Mouse (Mus musculus) left cerebral cortex, postnatal 25 days (tissue): ENCODE results near the gene Slc26a11. TPM values are rescaled to one million over a fixed set of nuclear protein-coding genes. Genes with fewer than 3 reads are reported as not detected.

ENCODE experiments used
- DNase-seq, 2 experiments: peaks; one replicate each; pipeline ENCODE4 v3.0.0; 2022; ENCODE audit warnings: low spot score in 2 of 2, mixed read lengths in 1 of 2
- intact Hi-C: fragments of 180-260 bp; cut with DNase I; formaldehyde crosslinking; loops from one replicate; pipeline ENCODE4 v1.15.1; 2025
- total RNA-seq, 2 experiments: library from RNA; stranded (reverse); gene quantifications; 2 replicates each; pipeline ENCODE4 v1.2.3; 2021

The Slc26a11 gene
- 1 to 10 TPM; 4.5 TPM for total RNA-seq

DNA sequence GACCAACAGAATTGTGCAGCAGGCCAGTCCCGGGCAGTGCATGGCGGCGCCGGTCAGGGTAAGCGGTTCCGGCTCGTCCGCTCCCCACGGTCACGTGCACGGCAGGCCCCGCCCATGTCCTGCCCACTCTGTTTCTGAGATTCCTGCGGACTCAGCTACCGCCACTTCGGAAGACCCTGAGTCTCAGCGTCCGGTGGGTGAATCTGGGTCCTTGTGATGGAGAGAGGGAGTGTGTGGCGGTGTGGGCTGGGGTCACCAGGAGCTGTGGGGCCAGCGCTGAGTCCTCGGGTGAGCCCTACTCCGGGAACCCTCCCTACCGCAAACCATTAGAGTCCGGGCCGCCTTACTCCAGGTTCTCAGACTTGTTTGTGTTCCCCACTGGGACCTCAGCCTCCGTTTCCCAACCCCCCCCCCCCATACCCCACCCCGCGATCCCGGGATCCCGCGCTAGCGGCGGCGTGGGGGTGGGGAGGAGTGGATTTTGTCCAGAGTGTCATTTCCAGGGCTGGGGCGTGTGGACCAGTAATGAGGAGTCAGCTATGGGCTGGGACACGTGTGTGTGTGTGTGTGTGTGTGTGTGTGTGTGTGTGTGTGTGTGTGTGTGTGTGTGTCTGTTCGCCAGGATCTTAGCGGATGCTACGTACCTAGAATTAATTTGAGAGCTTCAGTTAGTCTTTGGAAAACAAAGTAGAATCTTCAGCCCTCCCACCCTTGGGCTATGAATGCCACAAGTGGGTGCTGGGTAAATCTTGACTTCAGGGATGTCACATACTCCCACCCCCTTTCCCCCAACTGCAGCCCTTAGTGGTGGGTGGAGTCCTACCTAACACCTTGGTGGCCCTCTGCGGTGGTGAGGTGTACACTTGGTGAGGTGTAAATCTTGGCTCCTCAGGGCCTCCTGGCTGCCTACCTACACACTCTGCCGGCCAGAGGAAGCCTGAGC lies at the start of gene Slc26a11, which contains the start of gene Sgsh:
TSS of gene Slc26a11 (plus strand) at position 115 of the 943 bp plus-strand sequence.
TSS of gene Sgsh (minus strand) at position 94 of the 943 bp plus-strand sequence.
- peak; percentile 75 to 81 for DNase-seq
- intact Hi-C loops, result no loop called here

DNA sequence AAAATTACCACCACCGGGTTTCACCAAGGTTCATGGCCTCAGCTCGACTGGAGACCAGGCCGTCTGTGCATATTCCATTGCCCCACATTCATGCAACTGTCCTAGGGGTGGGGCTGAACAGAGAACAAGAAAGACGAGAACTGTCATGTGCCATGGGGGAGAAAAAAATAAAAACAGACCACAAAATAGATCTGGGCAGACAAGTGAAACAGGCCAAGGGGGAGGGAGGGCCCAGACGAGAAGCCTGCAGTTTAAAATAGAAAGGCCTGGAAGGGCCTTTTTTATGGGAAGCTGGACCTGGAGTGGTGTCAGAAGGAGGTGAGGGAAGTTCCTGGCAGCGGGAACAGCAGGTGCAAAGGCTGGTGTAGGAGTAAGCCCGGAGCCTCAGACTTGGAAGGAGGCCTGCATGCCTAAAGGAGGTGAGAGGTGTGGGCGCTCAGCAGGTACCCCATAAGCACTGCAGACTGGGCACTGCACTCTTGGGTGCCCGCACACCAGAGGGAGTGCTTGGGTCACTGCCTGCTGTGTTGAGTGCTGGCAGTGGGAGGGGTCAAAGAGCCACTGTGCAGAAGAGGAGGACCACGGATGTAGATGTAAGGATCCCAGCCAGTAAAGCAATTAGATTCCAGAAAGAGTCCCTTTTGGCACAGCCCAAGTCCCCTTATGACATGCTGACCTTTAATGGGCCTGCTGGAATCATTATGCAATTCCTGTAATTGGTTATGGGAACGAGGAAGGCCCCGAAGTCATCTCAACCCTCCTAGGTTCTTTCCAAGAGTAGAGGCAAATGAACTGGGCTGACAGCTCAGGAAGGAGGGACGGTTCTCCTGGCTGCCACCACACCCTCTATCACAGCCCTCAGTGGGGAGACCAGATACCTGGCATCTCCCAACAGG lies 48.3 kb upstream of the Slc26a11 start:
- intact Hi-C loops, result loop anchor here (5.0 to 10.0 kb wide), 3 partner anchors 55 to 598 kb away; no protein-coding TSS in a partner anchor
- DNase-seq, result no peak

DNA sequence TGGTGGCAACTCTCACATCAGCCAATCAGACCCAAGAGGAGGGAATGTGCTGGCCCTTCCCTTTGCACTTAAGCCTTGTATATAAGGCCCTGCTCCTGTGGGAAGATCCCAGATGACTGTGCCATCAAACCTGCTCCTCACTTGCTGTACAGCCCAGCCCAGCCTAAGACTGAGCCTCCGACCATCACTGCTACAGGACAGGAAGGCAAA lies 47.8 kb upstream of the Slc26a11 start, which contains the start of gene Card14:
TSS of gene Card14 (plus strand) at position 111 of the 210 bp plus-strand sequence.
- intact Hi-C loops, result loop anchor here (5.0 to 10.0 kb wide), 3 partner anchors 55 to 597 kb away; no protein-coding TSS in a partner anchor
- no peak for DNase-seq

DNA sequence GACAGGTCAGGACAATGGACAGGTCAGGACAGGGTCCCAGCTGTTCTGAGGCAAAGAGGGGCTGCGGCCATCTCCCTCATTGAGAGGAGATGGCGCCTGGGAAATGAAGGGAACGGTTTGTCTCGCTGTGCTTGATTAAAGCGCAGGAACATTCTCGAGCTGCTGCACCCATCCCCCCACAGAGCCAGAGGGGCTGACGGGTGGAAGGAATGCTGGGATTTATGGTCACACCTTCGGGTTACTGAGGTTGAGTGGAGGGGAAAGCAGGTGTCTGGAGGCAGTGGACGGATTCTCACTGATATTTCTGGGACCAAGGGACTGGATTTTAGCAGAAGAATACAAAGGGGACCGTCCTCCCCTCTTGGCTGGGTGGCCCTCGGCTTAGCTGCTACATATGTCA lies 47.4 kb upstream of the Slc26a11 start:
- intact Hi-C loops, result loop anchor here (5.0 to 10.0 kb wide), 3 partner anchors 54 to 597 kb away; no protein-coding TSS in a partner anchor
- DNase-seq, result no peak

DNA sequence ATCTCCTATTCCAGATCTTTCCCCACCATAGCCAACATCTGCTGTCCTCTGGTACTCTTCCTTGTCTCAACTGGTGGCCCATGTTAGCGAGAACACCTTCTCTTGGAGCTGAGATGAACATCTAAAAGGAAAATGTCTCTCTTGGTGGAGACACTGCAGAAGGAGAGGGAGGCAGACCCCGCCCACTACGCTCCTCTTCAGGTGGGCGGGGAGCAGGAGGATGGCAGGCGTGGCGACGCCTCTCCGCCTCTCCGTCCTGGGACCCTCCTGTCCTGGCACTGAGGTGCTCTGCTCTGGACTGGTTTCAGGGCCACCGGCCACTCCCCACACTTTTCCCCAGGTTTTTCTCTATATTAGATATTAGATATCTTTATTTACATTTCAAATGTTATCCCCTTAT lies 44.7 kb upstream of the Slc26a11 start:
- intact Hi-C loops, result no loop called here
- no peak for DNase-seq

DNA sequence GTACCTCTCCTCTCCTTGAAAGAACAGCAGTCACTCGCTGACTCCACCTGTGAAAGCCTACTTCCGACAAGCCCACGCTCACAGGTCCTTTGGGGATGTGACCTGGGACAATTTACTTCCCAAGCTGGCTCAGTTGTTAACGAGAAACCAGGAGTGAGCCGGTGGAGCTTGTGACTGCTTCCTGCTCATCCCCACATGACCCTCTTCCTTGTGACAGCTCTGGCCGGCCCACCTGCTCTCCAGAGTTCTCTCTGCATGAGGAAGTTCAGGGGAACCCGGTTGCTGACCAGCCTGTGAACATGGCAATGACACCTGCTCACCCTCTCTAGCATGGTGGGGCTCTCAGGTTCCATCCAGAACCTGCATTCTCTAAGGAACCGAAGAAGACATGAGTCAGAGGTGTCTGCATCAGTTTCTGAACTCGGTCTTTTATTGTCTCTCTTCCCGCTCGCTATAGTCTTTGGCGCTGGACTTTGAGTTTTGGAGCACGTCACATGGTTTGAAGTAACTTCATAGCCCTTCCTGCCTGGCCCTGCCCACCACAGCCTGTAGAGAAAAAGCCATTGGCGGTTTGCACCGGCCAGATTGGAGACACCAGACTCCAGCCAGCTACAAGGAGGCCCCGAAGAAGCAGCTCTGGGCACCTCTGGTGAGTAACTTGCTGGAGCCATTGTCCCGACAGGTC lies 41.0 kb upstream of the Slc26a11 start:
- intact Hi-C loops, result no loop called here
- DNase-seq, result no peak

DNA sequence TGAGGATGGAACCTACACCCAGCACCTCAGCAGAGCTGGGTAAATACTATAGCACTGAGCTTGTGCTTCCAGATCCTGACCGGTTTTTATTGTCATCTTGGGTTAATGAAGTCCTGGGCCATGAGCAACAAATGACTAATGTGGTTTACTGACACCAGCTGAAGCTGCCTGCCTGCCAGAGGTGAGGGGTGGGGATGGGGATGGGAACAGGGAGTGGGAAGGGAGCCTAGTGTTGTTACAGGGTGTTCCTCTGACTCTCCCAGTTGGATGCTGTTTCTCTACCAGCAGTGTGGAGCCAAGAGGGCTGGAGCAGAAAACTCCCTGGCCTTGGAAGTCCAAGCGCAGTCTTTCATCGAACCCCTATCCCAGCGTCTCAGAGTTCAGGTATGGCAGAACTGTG lies 38.6 kb upstream of the Slc26a11 start:
- intact Hi-C loops, result no loop called here
- no peak for DNase-seq

DNA sequence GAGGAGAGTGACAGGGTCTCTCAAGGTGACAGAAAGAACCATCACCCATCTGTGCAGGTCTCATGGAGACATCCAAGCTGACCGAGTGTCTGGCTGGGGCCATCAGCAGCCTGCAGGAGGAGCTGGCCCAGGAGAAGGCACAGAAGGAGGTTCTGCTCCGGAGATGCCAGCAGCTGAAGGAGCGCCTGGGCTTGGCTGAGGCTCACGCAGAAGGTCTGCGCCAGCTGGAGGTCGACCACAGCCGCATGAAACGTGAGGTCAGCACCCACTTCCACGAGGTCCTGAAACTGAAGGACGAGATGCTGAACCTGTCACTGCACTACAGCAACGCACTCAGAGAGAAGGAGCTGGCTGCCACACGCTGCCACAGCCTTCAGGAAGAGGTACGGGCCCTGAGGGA lies 32.8 kb upstream of the Slc26a11 start:
- no peak for DNase-seq
- intact Hi-C loops, result no loop called here

DNA sequence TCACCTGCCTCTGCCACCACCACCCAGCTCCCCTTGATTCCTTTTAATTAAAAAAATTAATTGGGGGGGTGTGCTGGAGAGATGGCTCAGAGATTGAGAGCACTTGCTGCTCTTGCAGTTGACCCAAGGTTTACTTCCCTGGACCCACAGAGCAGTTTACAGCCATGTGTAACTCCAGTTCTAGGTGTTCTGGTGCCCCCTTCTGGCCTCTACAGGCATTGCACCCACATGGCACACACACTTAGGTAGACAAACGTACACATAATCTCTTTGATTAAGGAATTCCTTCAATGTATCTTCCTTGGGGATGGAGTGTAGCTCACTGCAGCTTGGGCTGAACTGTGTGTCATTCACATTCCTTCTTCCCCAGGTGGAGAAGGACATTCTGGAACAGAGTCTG lies 30.3 kb upstream of the Slc26a11 start:
- DNase-seq, result no peak
- intact Hi-C loops, result no loop called here

DNA sequence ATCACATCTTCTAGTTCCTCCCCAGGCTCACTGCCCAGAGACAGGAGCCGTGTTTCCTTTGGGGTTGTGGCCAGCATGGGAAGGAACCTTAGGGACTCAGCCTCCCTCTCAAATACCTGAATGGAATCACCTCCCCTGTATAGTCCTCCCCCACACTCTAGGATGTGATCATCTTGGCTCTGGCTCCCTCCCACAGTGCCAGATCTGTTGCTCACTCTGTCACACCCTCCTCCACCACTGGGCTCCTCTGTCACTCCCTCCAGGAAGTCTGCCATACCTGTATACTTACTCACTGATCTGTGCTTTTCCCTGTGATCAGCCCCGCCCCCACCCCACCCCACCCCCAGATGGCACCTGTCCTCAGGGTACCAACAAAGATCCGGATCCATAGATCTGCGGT lies 24.8 kb upstream of the Slc26a11 start:
- intact Hi-C loops, result no loop called here

DNA sequence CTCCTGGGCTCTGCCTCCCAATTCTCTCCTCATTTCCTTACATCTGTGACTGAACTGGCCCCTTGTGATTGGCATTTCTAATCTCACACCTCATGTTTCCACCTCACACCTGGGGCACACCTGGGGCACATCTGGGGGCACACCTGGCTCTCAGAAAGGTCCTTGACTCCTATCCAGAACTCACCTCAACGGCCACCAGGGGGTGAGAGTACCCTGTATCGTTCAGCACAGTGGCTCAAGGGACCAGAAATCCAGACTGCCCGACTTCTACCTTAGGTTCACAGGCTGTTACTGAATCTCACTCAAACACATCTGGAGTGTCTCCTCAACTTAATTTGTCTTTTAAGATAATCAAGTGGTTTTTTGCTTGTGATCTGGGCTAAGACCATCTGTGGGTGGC lies 23.4 kb upstream of the Slc26a11 start:
- intact Hi-C loops, result no loop called here
- DNase-seq, result no peak

More for the DNA sequence above, 24.8 kb upstream of the Slc26a11 start:
- peak in 1 of 2 experiments; percentile 60 for DNase-seq

DNA sequence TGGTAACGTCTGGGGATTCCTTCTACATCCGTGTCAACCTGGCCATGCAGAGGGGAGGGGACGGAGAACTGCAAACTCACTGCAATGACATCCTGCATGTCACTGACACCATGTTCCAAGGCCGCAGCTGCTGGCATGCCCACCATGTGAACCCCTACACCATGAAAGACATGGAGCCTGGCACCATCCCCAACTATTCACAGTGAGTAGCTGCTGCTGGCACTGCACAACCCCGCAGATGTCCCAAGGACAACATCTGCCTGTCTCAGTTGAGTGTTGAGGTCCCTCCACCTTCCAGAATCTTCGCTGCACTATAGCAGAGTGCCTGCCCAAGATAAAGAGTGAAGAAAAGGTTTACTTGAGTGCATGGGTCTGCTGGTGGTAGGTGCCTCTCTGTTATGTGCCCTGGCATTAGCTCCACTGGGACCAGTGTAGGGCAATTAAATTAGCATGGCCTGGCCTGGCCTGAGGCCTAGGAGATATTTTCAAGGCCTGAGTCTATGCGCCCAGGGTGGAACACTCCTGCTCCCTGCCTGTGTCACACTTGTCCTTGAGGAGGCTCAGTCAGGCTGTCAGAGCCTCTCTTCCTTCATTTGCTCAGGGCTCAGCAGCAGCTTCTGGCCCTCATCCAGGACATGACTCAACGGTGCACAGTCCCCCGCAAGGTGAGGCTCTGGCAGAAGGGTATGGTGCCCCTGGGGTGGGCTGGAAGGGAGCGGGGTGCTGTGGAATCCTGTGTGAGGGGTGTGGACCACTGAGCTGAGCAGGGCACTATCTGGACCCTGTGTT lies 16.9 kb upstream of the Slc26a11 start:
- no peak for DNase-seq
- intact Hi-C loops, result loop anchor here (1.0 to 5.0 kb wide), 2 partner anchors 25 to 79 kb away; no protein-coding TSS in a partner anchor

DNA sequence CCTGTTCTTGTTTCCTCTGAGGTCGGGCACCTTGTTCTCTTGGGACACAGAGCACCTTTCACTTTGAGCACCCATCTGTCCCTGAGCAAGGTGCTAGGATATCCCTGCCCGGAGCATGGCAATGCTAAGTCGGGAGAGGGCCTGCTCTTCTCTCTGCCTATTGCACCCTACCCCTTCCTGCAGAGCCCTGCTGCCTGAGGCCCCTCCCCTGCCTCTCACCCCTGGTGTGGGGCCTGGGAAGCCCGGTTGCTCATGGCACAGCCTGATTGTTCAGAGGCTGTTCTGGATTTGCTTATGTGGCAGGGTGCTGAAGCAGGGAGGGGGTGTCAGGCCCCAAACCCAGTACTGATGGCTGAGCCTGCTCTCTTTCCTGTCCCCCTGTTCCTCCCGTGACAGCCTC lies 16.2 kb upstream of the Slc26a11 start:
- intact Hi-C loops, result loop anchor here (1.0 to 5.0 kb wide), 2 partner anchors 24 to 78 kb away; no protein-coding TSS in a partner anchor
- DNase-seq, result no peak

DNA sequence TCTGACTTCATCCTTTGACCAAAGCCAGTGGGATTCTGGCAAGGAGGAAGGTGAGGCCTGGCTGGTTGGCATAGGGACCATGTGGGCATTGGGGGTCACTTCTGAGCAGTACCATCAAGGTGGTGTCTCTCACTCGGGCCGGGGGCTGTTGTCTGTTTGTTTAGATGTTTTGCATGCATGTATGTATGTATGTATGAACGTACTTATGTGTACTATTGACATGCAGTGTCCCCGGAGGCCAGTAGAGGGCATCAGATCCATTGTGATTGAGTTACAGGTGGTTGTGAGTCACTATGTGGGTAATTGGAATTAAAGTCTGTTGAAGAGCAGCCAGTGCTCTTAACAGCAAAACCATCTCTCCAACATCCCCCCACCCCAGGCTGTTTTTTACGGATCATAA lies 15.7 kb upstream of the Slc26a11 start:
- peak; percentile 67 to 78 for DNase-seq
- intact Hi-C loops, result loop anchor here (1.0 to 5.0 kb wide), 2 partner anchors 24 to 78 kb away; no protein-coding TSS in a partner anchor

DNA sequence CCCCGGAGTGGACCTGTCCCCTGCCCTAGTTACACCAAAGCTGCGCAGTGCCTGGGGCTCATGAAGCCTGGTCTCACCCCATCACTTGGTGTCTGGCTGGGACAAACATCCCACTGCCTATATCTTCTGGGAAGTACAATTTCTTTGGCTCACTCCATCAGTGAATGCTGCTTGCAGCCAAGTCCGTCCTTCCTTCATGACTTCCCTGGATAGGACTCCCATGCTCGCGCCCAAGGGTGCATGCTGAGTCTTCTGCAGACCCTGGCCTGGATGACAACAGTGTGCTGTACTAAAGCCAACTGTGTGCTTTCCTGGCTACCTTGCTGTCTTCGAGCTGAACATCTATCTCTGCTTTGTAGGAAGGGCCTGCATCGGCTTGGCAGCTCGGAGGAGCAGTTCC lies 11.2 kb upstream of the Slc26a11 start:
- intact Hi-C loops, result no loop called here
- DNase-seq, result no peak

DNA sequence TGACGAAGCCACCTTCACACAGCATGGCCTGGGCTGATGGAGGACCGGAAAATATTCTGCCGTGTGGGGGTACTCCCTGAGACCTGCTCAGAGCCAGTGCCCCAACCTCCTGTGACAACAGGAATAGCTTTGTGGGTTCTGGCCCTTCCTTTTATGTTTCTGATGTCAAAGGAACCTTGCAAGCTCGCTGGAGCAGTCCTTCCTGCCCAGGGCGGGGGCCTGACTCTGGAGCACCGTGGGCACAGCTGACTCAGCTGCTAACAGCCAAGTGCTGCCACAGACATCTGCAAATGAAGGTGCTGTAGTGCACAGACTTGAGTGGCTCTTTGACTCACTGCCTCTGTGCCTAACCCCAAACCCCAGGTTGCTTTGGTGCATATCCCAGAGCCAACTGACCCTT lies 10.5 kb upstream of the Slc26a11 start:
- intact Hi-C loops, result no loop called here

DNA sequence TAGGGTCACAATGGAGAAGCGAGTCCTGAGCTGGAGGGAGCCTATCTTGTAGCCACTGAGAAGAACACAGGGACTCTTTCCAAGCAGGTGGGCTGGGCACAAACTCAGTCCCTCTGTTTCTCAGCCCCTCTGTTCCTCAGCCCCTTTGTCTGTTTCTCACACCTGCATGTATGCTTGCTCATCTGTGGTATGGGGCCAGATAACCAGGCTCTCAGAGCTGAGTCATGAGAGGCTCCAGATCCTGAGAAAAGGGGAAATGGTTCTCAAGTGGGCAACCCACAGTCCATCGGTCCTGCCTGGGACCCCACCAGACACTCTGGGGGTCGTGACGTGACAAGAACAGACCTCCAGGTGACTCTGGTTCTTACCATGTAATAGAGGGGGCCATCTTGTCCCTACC lies 8.2 kb upstream of the Slc26a11 start:
- no peak for DNase-seq
- intact Hi-C loops, result no loop called here

More for the DNA sequence above, 10.5 kb upstream of the Slc26a11 start:
- DNase-seq, result no peak

DNA sequence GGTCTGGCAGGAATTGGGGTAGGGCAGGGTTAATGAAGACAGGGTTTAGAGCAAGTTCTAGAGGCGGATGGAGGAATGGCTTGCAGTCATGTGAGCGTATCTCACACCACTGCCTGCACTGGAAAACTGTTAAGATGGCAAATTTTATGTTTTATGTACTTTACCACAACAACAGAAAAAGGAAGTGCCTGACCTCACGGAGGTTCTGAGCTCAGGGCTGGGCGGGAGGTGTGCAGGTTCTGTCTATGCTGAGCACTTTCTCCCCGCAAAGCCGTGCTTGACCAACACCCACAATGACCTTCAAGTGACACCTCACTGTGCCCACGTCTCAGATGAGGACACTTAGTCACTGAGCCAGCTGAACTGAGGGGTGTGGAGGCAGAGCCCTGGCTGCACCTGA lies 3.2 kb upstream of the Slc26a11 start:
- no peak for DNase-seq
- intact Hi-C loops, result no loop called here

DNA sequence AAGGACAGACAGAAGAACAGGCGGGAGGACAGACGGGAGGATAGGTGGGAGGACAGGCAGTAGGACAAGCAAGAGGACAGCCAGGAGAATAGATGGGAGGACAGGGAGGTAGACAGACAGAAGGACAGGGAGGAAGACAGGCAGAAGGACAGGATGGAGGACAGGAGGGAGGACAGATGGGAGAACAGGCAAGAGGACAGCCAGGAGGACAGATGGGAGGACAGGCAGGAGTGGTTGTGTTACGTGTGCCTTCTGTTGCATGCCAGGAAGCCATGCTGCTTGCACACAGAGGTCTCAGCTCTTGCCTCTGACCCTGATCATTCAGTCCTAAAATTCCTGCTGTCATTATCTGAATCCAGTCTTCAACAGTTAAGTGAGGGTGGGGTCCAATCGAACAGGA lies 1.4 kb upstream of the Slc26a11 start:
- intact Hi-C loops, result no loop called here
- DNase-seq, result no peak
